Mouse (Mus musculus) intestine, postnatal 0 days (tissue): Measurements from ENCODE around the gene Mast1. TPM values are rescaled to one million over a fixed set of nuclear protein-coding genes. Genes with fewer than 3 reads are reported as not detected.

Experiments
- ATAC-seq: fragments of 200-750 bp; cut with Nextera tagmentation; 2 replicates; pipeline ENCODE4 v1.8.0; 2017; ENCODE audit warnings: mild to moderate bottlenecking, moderate TSS enrichment, moderate library complexity
- H3K27ac ChIP-seq: fragments of 300-500 bp; sonication (generic); 2 replicates; pipeline ENCODE4 v1.5.1; 2014; ENCODE audit warnings: mild to moderate bottlenecking, low read depth, low read length, moderate library complexity
- H3K27me3 ChIP-seq: fragments of 300-500 bp; sonication (generic); replicated peaks from 2 replicates; pipeline ENCODE4 v1.6.1; 2014; ENCODE audit warnings: low read length, mixed read lengths; ENCODE audit not compliant: control insufficient read depth, insufficient read depth
- H3K36me3 ChIP-seq: fragments of 300-500 bp; sonication (generic); 2 replicates; pipeline ENCODE4 v1.6.1; 2014; ENCODE audit warnings: mild to moderate bottlenecking, moderate library complexity; ENCODE audit not compliant: control insufficient read depth, insufficient read depth
- H3K4me1 ChIP-seq: fragments of 300-500 bp; sonication (generic); replicated peaks from 2 replicates; pipeline ENCODE4 v1.6.1; 2014; ENCODE audit warnings: antibody characterized with exemption, low read length, mixed read lengths; ENCODE audit not compliant: control insufficient read depth, insufficient read depth
- H3K4me2 ChIP-seq: fragments of 300-500 bp; sonication (generic); replicated peaks from 2 replicates; pipeline ENCODE4 v1.6.1; 2014; ENCODE audit warnings: low read depth, mild to moderate bottlenecking, moderate library complexity
- H3K4me3 ChIP-seq: fragments of 300-500 bp; sonication (generic); 2 replicates; pipeline ENCODE4 v1.5.1; 2014; ENCODE audit warnings: low read depth, low read length
- H3K9ac ChIP-seq: fragments of 300-500 bp; sonication (generic); 2 replicates; pipeline ENCODE4 v1.6.1; 2014; ENCODE audit warnings: mild to moderate bottlenecking, low read depth, low read length
- H3K9me3 ChIP-seq: fragments of 300-500 bp; sonication (generic); 2 replicates; pipeline ENCODE4 v1.6.1; 2016; ENCODE audit warnings: mixed run types; ENCODE audit not compliant: control insufficient read depth
- CTCF ChIP-seq: sonication (generic); IDR thresholded peaks from 2 replicates; pipeline ENCODE4 v1.5.1; 2016; ENCODE audit warnings: low read depth, mild to moderate bottlenecking, control low read depth, antibody characterized with exemption, moderate library complexity
- WGBS: fragments of 180-500 bp; shearing (Covaris S2); extraction: QIAGEN DNeasy Blood & Tissue Kit; methylation state at CpG from one replicate; pipeline ENCODE4 v1.1.7; 2014; 5-methylcytosine and 5-hydroxymethylcytosine counted together
- polyA plus RNA-seq: library from polyadenylated mRNA; unstranded; fragments of >200 nt; fragmentation: Nextera tagmentation; extraction: Ambion mirVana; gene quantifications from 2 replicates; pipeline ENCODE4 v1.2.1, GENCODE M21; 2015

Mast1 gene
- polyA plus RNA-seq, 1 experiment from 2014 or later, result 1.1 TPM

DNA sequence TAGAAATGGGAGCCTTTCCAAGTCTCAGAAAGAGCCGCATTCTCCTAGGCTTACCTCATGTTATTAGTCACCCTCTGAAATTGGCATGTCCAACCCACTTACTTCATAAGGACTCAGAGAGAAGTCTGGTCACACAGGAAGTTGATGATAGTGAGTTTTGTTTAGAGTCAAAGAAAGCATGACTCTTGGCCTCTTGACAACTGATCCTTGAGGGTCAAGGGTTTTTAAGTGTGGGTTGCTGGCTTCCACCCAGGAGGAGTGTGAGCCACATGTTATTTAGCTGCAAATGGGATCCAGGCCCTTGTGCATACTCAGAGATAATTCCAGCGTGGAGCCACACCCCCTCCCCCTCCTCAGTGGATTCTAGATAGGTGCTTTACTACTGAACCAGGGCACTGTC is 15.6 kb downstream of the Mast1 start:
- Histone ChIP-seq H3K27ac (no peak overlapping the region), H3K4me3 (no peak overlapping the region), H3K27me3 (no peaks in the 10 kb centered on the region), H3K9me3 (no peaks in the 10 kb centered on the region), H3K36me3 (no peaks in the 10 kb centered on the region), H3K4me1 (no peaks in the 10 kb centered on the region), H3K4me2 (no peak overlapping the region), H3K9ac (no peak overlapping the region)
- no peak for ATAC-seq
- 70% methylated on average over 2 of the region's 2 CpGs for WGBS
- TF ChIP-seq CTCF, result no peak

DNA sequence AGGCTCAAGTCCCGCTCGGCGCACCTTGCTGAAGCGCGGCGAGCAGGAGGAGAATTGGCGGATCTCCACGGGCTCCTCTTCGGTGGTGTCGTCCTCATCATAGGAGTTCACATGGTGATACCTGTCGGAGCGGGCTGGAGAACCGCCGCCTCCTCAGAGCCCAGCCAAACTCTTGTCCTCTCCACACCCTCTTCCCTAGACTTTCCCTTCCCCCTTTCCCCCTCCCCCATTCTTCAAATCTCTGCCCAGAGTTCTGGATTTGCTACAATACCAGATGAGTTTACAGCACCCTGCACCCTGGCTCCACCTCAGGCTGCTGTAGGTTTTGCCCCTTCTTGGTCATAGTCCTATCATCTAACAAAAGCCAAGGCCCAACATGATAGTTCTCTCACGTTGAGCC is 18.5 kb downstream of the Mast1 start:
- Histone ChIP-seq H3K36me3 (no peaks in the 10 kb centered on the region), H3K27me3 (0 out of 2 replicates have a peak, but pooled peaks cover 3% of the 10 kb centered on the region), H3K4me3 (no peak overlapping the region), H3K9me3 (no peaks in the 10 kb centered on the region), H3K4me1 (no peaks in the 10 kb centered on the region), H3K27ac (no peak overlapping the region), H3K4me2 (no peak overlapping the region), H3K9ac (no peak overlapping the region)
- TF ChIP-seq CTCF, result no peak
- 93% methylated on average over 15 of the region's 15 CpGs for WGBS
- no peak for ATAC-seq

DNA sequence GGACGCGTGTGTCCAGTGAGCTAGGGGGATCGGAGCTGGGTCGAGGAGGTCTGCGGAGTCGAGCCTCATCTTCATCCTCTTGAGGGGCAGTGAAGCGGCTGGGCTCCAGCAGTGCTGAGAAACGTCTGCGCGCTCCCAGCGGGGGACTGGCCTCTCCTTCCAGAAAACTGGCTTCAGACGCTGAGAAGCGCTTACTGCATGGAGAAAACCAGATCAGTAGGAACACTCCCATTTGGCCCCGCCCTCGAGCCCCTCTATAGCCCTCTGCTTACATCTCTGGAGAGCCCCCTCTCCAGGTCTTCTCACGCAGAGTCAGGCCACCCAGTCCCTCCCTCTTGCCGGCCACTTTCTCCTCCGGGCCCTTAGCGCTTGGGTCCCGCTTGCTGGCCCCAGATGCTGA is 19.4 kb downstream of the Mast1 start:
- H3K4me2 ChIP-seq, result no peak overlapping the region
- H3K36me3 ChIP-seq, result no peaks in the 10 kb centered on the region
- TF ChIP-seq CTCF, result no peak
- peaks cover 4% of the 10 kb centered on the region; the same call in 1 of the 2 replicates for H3K4me1 ChIP-seq
- H3K4me3 ChIP-seq, result no peak overlapping the region
- no peaks in the 10 kb centered on the region for H3K9me3 ChIP-seq
- no peak overlapping the region for H3K27ac ChIP-seq
- ATAC-seq, result no peak
- no peak overlapping the region for H3K9ac ChIP-seq
- 50% methylated on average over 20 of the region's 20 CpGs for WGBS
- H3K27me3 ChIP-seq, result peaks cover 9% of the 10 kb centered on the region; the same call in 1 of the 2 replicates

DNA sequence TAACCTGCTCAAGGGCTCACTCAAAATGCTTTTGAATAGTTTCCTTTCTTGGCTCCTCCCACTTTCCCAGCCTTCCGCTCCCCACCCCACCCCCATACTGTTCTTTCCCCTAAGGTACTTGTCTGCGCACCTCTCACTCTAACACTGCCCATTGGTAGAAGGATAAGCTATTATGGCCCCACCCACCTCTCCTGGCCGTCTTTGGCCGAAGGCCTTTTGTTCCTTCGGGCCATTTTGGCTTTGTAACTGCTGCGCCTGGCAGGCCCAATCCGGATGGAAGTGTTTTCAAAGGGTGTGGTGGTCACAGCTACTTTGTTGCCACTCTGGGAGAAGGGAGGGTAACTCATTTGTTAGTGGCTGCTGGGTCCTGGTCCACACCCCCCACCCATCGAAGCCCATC is 21.9 kb downstream of the Mast1 start:
- H3K36me3 ChIP-seq, result no peaks in the 10 kb centered on the region; the same call in 1 of the 2 replicates
- no peak for TF ChIP-seq CTCF
- peaks cover 6% of the 10 kb centered on the region; the same call in 1 of the 2 replicates for H3K4me1 ChIP-seq
- 90% methylated on average over 8 of the region's 8 CpGs for WGBS
- H3K27me3 ChIP-seq, result peaks cover 21% of the 10 kb centered on the region; the same call in 1 of the 2 replicates
- H3K9ac ChIP-seq, result no peak overlapping the region
- no peak overlapping the region for H3K27ac ChIP-seq
- no peak for ATAC-seq
- no peak overlapping the region for H3K4me3 ChIP-seq
- H3K4me2 ChIP-seq, result no peak overlapping the region
- no peaks in the 10 kb centered on the region for H3K9me3 ChIP-seq

DNA sequence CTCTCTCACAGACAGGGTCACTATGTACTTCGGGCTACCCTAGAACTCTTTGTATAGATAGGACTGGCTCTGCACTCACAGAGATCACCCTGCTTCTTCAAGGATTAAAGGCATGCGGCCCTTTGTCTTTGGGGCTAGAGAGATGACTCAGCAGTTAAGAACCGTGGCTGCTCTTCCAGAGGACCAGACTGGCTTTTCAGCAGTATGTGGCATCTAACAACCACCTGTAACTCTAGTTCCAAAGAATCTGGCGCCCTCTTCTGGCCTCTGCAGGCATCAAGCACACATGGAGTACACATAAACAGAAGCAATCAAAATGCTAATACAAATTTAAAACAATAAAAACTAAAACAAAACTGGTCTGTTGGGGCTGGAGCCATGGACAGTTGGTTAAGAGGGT is 23.2 kb downstream of the Mast1 start:
- ATAC-seq, result no peak
- peaks cover 21% of the 10 kb centered on the region; the same call in 1 of the 2 replicates for H3K27me3 ChIP-seq
- no peak overlapping the region for H3K9ac ChIP-seq
- no peaks in the 10 kb centered on the region for H3K9me3 ChIP-seq
- H3K4me1 ChIP-seq, result peaks cover 7% of the 10 kb centered on the region; the same call in 1 of the 2 replicates
- WGBS, result 31% methylated on average over 4 of the region's 4 CpGs
- TF ChIP-seq CTCF, result peak; percentile 65
- H3K4me2 ChIP-seq, result peak overlapping the region; percentile 77
- no peaks in the 10 kb centered on the region; the same call in 1 of the 2 replicates for H3K36me3 ChIP-seq
- no peak overlapping the region for H3K4me3 ChIP-seq
- no peak overlapping the region for H3K27ac ChIP-seq

DNA sequence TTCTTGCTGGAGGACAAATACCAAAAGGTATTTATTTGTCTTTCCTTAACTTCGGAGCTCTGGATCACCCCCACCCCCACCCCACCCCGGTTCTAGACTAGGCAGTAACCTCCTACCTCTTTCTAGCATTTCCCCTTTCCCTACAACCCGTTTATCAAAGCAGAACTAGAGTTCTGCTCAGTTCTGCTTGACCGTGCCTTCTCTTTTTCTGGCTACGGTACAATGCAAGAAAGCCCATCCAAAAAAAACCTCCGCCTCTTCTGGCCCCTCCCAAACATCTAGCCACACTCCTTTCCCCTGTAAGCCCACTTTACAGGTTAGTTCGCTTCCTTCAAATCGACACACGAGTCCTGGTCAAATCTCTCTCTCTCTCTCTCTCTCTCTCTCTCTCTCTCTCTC is 23.7 kb downstream of the Mast1 start:
- Histone ChIP-seq H3K9ac (no peak overlapping the region), H3K4me3 (peak overlapping the region; percentile 42), H3K27ac (no peak overlapping the region), H3K4me2 (peak overlapping the region; percentile 77), H3K27me3 (peaks cover 21% of the 10 kb centered on the region; the same call in 1 of the 2 replicates), H3K36me3 (no peaks in the 10 kb centered on the region; the same call in 1 of the 2 replicates), H3K4me1 (peaks cover 11% of the 10 kb centered on the region; the same call in 1 of the 2 replicates), H3K9me3 (no peaks in the 10 kb centered on the region)
- no peak for TF ChIP-seq CTCF
- 7% methylated on average over 9 of the region's 9 CpGs for WGBS
- no peak for ATAC-seq
